Mouse (Mus musculus) limb, embryonic 14.5 days (tissue): ENCODE data around the gene Rpl10a. TPM values are rescaled to one million over a fixed set of nuclear protein-coding genes. Genes with fewer than 3 reads are reported as not detected.
A peak's percentile ranks its signal among the peaks of the same experiment; 100 is the strongest.
"Not testable (repeated sequence)": the region's sequence is repeated elsewhere in the genome, so short reads cannot be mapped to it uniquely, and the experiment has no call there.

Source experiments
- ATAC-seq: fragments of 200-750 bp; cut with Nextera tagmentation; 2 replicates; pipeline ENCODE4 v1.8.0; 2017; ENCODE audit warnings: low read depth, moderate number of reproducible peaks, moderate TSS enrichment; ENCODE audit not compliant: low FRiP score
- DNase-seq: peaks from one replicate; pipeline ENCODE4 v3.0.0-alpha.2; 2015; ENCODE audit warnings: low spot score
- H3K27ac ChIP-seq: fragments of 300-500 bp; sonication (generic); replicated peaks from 2 replicates; pipeline ENCODE4 v1.5.1; 2014; ENCODE audit warnings: low read depth, mild to moderate bottlenecking, low read length, moderate library complexity, mixed read lengths
- H3K27me3 ChIP-seq: fragments of 300-500 bp; sonication (generic); 2 replicates; pipeline ENCODE4 v1.6.1; 2014; ENCODE audit warnings: low read length, mixed read lengths; ENCODE audit not compliant: control insufficient read depth, insufficient read depth
- H3K36me3 ChIP-seq: fragments of 300-500 bp; sonication (generic); 2 replicates; pipeline ENCODE4 v1.6.1; 2014; ENCODE audit warnings: mild to moderate bottlenecking, low read length, moderate library complexity, mixed read lengths; ENCODE audit not compliant: control insufficient read depth, insufficient read depth
- H3K4me1 ChIP-seq: fragments of 300-500 bp; sonication (generic); 2 replicates; pipeline ENCODE4 v1.6.1; 2014; ENCODE audit warnings: antibody characterized with exemption, low read length, mixed read lengths; ENCODE audit not compliant: control insufficient read depth, insufficient read depth
- H3K4me2 ChIP-seq: fragments of 300-500 bp; sonication (generic); replicated peaks from 2 replicates; pipeline ENCODE4 v1.6.1; 2014; ENCODE audit warnings: low read depth, mild to moderate bottlenecking, low read length, moderate library complexity; ENCODE audit not compliant: severe bottlenecking
- H3K4me3 ChIP-seq: fragments of 300-500 bp; sonication (generic); replicated peaks from 2 replicates; pipeline ENCODE4 v1.5.1; 2014; ENCODE audit warnings: low read length
- H3K9ac ChIP-seq: fragments of 300-500 bp; sonication (generic); 2 replicates; pipeline ENCODE4 v1.6.1; 2014; ENCODE audit warnings: mild to moderate bottlenecking, low read depth, low read length, moderate library complexity; ENCODE audit not compliant: severe bottlenecking
- H3K9me3 ChIP-seq: fragments of 300-500 bp; sonication (generic); 2 replicates; pipeline ENCODE4 v1.6.1; 2016; ENCODE audit warnings: low read length; ENCODE audit not compliant: control insufficient read depth
- POLR2A ChIP-seq: fragments of 200-500 bp; IDR thresholded peaks from 2 replicates; pipeline ENCODE4 v1.8.0; 2012; ENCODE audit warnings: inconsistent platforms, mild to moderate bottlenecking, moderate library complexity, borderline replicate concordance; ENCODE audit not compliant: insufficient read depth, insufficient read length; ENCODE audit errors: extremely low read depth
- WGBS: fragments of 180-500 bp; shearing (Covaris S2); extraction: QIAGEN DNeasy Blood & Tissue Kit; methylation state at CpG from one replicate; pipeline ENCODE4 v1.1.7; 2014; 5-methylcytosine and 5-hydroxymethylcytosine counted together
- polyA plus RNA-seq, 2 experiments: library from polyadenylated mRNA; depleted of rRNA in 1 of 2; stranded (reverse) in 1 of 2; unstranded in 1 of 2; fragments of >200 nt; fragmentation: Nextera tagmentation in 1 of 2; extraction: Ambion mirVana in 1 of 2; gene quantifications; 2 replicates each; pipeline versions ENCODE4 v1.2.1 to v1.2.3; 2012 to 2014

Rpl10a gene
- polyA plus RNA-seq, 2 experiments, result 905 to 4,469 TPM

GRCm38 (mm10) chr17:28317725-28318124 lies 10.5 kb upstream of the Rpl10a start:
- peaks cover 64% of the 10 kb centered on the region for H3K36me3 ChIP-seq
- no peak overlapping the region for H3K4me3 ChIP-seq
- 88% methylated on average over 9 of the region's 9 CpGs for WGBS
- no peak for DNase-seq
- no peaks in the 10 kb centered on the region for H3K27me3 ChIP-seq
- no peak overlapping the region for H3K27ac ChIP-seq
- H3K4me1 ChIP-seq, result peaks cover 11% of the 10 kb centered on the region; the same call in 1 of the 2 replicates
- TF ChIP-seq POLR2A, result no peak
- no peak overlapping the region for H3K9ac ChIP-seq
- H3K9me3 ChIP-seq, result no peaks in the 10 kb centered on the region
- no peak for ATAC-seq
- H3K4me2 ChIP-seq, result no peak overlapping the region

- no peak overlapping the region for H3K4me3 ChIP-seq
- no peaks in the 10 kb centered on the region; the same call in 1 of the 2 replicates for H3K9me3 ChIP-seq
- no peak for DNase-seq
- H3K27ac ChIP-seq, result no peak overlapping the region
- H3K36me3 ChIP-seq, result peaks cover 61% of the 10 kb centered on the region
- H3K27me3 ChIP-seq, result no peaks in the 10 kb centered on the region
- H3K9ac ChIP-seq, result no peak overlapping the region
- no peak for ATAC-seq
- H3K4me1 ChIP-seq, result no peaks in the 10 kb centered on the region
- no peak overlapping the region for H3K4me2 ChIP-seq
- no peak for TF ChIP-seq POLR2A
- WGBS, result 93% methylated on average over 4 of the region's 4 CpGs
Observed at GRCm38 (mm10) chr17:28321700-28322099, 6.6 kb upstream of the Rpl10a start.

- 91% methylated on average over 8 of the region's 8 CpGs for WGBS
- DNase-seq (no peak), ATAC-seq (no peak)
- Histone ChIP-seq H3K4me1 (peaks cover 9% of the 10 kb centered on the region), H3K4me2 (no peak overlapping the region), H3K27me3 (no peaks in the 10 kb centered on the region), H3K9me3 (no peaks in the 10 kb centered on the region; the same call in 1 of the 2 replicates), H3K36me3 (peaks cover 43% of the 10 kb centered on the region), H3K27ac (no peak overlapping the region), H3K9ac (no peak overlapping the region), H3K4me3 (no peak overlapping the region)
- TF ChIP-seq POLR2A, result no peak
Observed at GRCm38 (mm10) chr17:28323786-28324185, 4.5 kb upstream of the Rpl10a start.

GRCm38 (mm10) chr17:28324416-28324815 lies 3.9 kb upstream of the Rpl10a start:
- not testable (repeated sequence) for H3K27ac ChIP-seq, H3K4me2 ChIP-seq, H3K4me3 ChIP-seq, H3K9me3 ChIP-seq, H3K9ac ChIP-seq, DNase-seq, ATAC-seq, H3K27me3 ChIP-seq, H3K4me1 ChIP-seq
- H3K36me3 ChIP-seq, result peaks cover 43% of the 10 kb centered on the region
- 96% methylated on average over 7 of the region's 7 CpGs for WGBS

GRCm38 (mm10) chr17:28325751-28326150 lies 2.5 kb upstream of the Rpl10a start:
- ATAC-seq, result no peak

GRCm38 (mm10) chr17:28326951-28327350 lies 1.3 kb upstream of the Rpl10a start:
- Histone ChIP-seq H3K36me3 (peaks cover 44% of the 10 kb centered on the region), H3K27me3 (no peaks in the 10 kb centered on the region), H3K27ac (no peak overlapping the region), H3K4me3 (no peak overlapping the region), H3K9me3 (no peaks in the 10 kb centered on the region; the same call in 1 of the 2 replicates), H3K4me2 (no peak overlapping the region), H3K9ac (0 out of 2 replicates have a peak overlapping the region, but pooled peaks have one; percentile 97), H3K4me1 (peaks cover 16% of the 10 kb centered on the region)
- DNase-seq (no peak), ATAC-seq (no peak)
- no peak for TF ChIP-seq POLR2A
- 70% methylated on average over 3 of the region's 3 CpGs for WGBS

More at GRCm38 (mm10) chr17:28325751-28326150, 2.5 kb upstream of the Rpl10a start:
- Histone ChIP-seq H3K4me2 (no peak overlapping the region), H3K9ac (no peak overlapping the region), H3K27me3 (no peaks in the 10 kb centered on the region), H3K36me3 (peaks cover 38% of the 10 kb centered on the region), H3K4me3 (no peak overlapping the region), H3K4me1 (peaks cover 16% of the 10 kb centered on the region), H3K27ac (no peak overlapping the region), H3K9me3 (no peaks in the 10 kb centered on the region; the same call in 1 of the 2 replicates)
- 87% methylated on average over 8 of the region's 8 CpGs for WGBS
- no peak for TF ChIP-seq POLR2A
- DNase-seq, result no peak
